Mouse (Mus musculus): ENCODE measurements around the gene Klk10.

GRCm38 (mm10) chr7:43770701-43771100 lies 10.1 kb upstream of the Klk10 start:
- TF ChIP-seq CTCF (IDR thresholded peaks at IDR 0.05; ENCODE audit: low read depth) (no peak), EP300 (IDR thresholded peaks at IDR 0.05; ENCODE audit: low read depth) (no peak)

All from liver, embryonic 14.5 days (tissue).